Mouse (Mus musculus): Measurements from ENCODE around the gene Ccdc88a.

Ccdc88a gene

GRCm38 (mm10) chr11:29373396-29374273, at the start of gene Ccdc88a:
TSS of gene Ccdc88a (plus strand) at chr11:29373658.
- DNase-seq (ENCODE audit: low spot score in 2 of 2): peak; percentile 92 to 97

DNA sequence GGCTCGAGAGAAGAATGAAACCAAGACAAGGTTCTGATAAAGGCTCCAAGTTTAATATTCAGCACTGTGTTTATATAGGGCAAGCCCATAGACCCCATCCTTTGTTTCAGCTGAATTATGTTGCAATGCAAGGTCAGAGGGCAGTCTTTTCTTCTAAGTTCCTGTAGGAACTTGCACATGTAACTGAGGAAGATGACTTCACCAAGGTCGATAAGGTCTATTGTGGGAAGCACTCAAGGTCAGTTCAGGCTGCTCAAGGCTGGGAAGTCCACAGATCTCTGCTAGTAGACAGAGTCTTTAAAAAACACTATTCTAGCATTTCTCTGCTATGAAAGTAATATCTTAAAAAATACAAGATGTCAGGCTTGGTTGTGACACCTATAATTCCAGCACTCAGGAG, 38.0 kb upstream of the Ccdc88a start:
- no peak for DNase-seq (ENCODE audit: low spot score in 2 of 2)

DNA sequence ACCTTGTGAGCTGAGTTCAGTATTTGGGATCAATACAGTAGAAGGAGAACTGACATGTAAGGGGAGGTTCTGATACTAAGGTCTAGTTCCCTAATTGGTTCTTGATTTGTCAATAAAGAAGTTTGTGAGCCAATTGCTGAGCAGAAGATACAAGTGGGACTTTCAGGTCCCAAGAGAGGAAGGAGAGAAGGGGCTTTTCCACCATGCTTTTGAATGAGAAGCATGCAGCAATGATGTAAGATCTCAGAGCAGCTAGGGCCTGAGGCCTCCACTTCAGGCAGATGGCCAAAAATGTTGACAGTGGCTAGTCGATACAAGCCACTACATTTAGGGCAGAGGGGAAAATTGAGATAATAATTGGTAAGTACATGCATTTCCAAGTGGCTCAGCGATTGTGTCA, 32.2 kb upstream of the Ccdc88a start:
- no peak for DNase-seq (ENCODE audit: low spot score in 2 of 2)

GRCm38 (mm10) chr11:29344891-29345657, 28.4 kb upstream of the Ccdc88a start:
- no peak for DNase-seq (ENCODE audit: low spot score in 2 of 2)

GRCm38 (mm10) chr11:29345673-29346286, 27.7 kb upstream of the Ccdc88a start:
- DNase-seq (ENCODE audit: low spot score in 2 of 2): no peak

- DNase-seq (ENCODE audit: low spot score in 2 of 2): no peak
These were observed 22.6 kb upstream of the Ccdc88a start for GRCm38 (mm10) chr11:29350891-29351290.

GRCm38 (mm10) chr11:29352214-29352613, 21.2 kb upstream of the Ccdc88a start:
- no peak for DNase-seq (ENCODE audit: low spot score in 2 of 2)

GRCm38 (mm10) chr11:29368161-29368560, 5.3 kb upstream of the Ccdc88a start:
- no peak for DNase-seq (ENCODE audit: low spot score in 2 of 2)

GRCm38 (mm10) chr11:29373050-29373395, 435 bp upstream of the Ccdc88a start:
- DNase-seq (ENCODE audit: low spot score in 2 of 2): no peak

GRCm38 (mm10) chr11:29374274-29374656, 807 bp downstream of the Ccdc88a start:
- peak in 1 of 2 experiments; percentile 25 for DNase-seq (ENCODE audit: low spot score in 2 of 2)

GRCm38 (mm10) chr11:29376635-29377034, 3.2 kb downstream of the Ccdc88a start:
- DNase-seq (ENCODE audit: low spot score in 2 of 2): no peak

DNA sequence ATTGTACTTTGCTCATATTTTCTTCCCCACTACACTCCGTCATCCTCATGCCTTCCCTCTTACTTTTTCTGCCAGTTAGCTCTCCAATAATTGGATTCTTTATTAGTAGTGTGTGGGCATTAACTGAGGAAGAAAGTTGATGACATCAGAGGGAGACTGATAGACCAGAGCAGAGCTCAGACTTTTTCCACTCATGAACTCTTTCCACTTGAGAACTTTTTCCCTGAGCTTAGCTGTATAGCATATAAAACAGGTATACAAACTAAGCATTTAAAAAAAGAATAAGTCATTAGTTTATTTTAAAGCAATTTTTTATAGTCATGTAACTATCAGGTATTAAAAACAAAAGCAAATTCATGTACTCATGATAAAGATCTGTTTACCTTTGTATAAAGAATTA, 5.3 kb downstream of the Ccdc88a start:
- DNase-seq (ENCODE audit: low spot score in 2 of 2): no peak

GRCm38 (mm10) chr11:29383493-29383892, 10.0 kb downstream of the Ccdc88a start:
- DNase-seq (ENCODE audit: low spot score in 2 of 2): no peak

- DNase-seq (ENCODE audit: low spot score in 2 of 2): no peak
These were observed 10.5 kb downstream of the Ccdc88a start for GRCm38 (mm10) chr11:29384001-29384400.

GRCm38 (mm10) chr11:29384617-29385016, 11.2 kb downstream of the Ccdc88a start:
- DNase-seq (ENCODE audit: low spot score in 2 of 2): no peak

DNA sequence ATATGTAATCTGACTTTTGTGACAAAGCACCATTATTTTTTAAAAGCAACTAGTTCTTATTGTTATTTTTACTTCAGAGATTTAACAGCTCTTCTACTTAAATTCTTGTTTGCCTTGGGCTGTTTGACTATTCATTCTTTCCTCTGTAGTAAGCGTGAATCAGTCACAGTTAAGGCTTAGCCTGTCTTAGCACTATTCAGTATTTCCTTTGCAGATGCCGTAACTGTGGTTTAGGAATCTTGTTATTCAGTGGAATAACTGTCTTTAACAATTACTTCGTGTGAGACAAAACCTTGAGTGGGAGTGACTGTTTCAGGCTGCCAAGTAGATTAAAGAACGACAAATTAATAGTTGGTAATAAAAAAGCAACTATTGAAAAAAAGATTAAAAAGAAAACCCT, 16.5 kb downstream of the Ccdc88a start:
- no peak for DNase-seq (ENCODE audit: low spot score in 2 of 2)

GRCm38 (mm10) chr11:29395135-29395746, 21.8 kb downstream of the Ccdc88a start:
- DNase-seq (ENCODE audit: low spot score in 2 of 2): no peak

- DNase-seq (ENCODE audit: low spot score in 2 of 2): no peak
These were observed 26.9 kb downstream of the Ccdc88a start for GRCm38 (mm10) chr11:29400374-29400773.

DNA sequence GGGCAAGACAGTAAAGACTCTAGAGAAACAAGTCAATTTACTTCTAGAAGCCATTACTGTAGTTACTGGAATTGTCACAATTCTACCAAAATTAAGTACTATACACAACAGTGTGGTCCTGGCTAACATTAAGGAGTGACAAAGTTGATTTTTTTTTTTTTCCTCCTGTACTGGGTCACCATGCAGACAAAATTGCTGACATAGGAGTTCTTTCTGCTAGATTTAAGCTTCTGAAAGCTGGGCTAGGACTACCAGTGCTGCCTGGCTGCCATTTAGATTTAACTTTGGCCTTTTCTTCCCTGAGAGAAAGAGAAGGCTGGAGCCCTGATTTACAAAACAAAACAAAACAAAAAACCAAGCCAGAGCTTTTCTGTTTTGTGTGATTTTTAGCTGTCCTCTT, 32.8 kb downstream of the Ccdc88a start:
- no peak for DNase-seq (ENCODE audit: low spot score in 2 of 2)

DNA sequence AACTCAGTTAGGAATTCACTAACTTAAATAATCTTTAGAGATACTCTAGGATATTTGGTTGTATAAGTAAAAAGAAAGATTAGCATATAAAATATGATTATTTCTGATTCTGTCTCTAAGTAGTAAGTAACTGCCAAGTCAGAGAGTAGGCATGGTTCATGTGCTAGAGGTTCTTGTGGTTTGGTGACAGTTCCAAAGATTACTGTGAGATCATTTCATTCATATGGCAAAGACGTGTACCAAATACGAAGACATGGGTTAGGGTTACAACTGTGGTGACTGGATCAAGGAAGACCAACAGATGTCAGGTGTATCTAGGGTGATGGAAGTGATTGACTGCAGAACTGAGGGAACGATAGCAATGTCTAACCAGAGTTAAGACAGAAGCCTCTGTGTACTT, 50.0 kb downstream of the Ccdc88a start:
- DNase-seq (ENCODE audit: low spot score in 2 of 2): no peak

GRCm38 (mm10) chr11:29428774-29429173, 55.3 kb downstream of the Ccdc88a start:
- peak; percentile 30 to 73 for DNase-seq (ENCODE audit: low spot score in 2 of 2)

DNA sequence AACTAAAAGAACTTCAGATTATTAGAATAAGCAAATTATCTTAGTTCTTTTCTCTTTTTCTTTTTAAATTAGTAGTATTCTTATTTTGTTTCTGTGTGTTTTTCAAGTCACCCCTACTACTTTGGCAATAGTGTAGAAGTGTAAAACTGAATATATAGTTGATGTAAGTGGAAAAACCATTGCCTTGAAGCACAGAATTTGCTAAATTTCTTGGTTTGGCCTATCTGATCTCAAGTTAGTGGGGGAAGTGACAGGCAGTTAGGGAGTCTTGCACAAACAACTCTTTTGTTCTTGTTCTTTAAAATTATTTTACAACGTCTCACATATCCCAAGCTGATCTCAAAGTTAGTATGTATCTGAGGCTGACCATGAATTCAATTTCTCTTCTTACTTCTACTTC, 57.6 kb downstream of the Ccdc88a start:
- no peak for DNase-seq (ENCODE audit: low spot score in 2 of 2)

Measured in left cerebral cortex, adult 9 months (tissue).